Mouse (Mus musculus): ENCODE measurements around the gene Vmn2r72. TPM values are rescaled to one million over a fixed set of nuclear protein-coding genes. Genes with fewer than 3 reads are reported as not detected.

The Vmn2r72 gene
- not detected for total RNA-seq (2021)

DNA sequence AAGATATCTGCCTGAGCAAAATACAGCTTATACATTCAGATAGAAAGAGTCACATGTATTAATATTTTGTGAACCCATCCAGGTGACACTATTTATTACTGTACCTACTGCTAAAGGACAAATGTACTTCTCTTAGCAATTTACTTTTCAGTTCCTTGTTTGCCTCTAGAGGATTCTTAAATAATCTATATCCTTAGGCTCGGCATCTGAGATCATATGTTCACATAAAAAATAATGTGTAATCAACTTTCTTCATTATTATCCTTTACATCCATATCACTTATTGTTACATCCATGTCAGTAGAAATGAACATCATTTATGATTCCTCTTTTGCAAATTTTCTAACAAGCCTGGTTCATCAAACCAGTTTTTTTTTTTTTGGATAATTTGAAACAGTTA is at the start of gene Vmn2r72:
Vmn2r72 (minus strand) TSS at position 101 of the 400 bp plus-strand sequence.
- intact Hi-C loops (cut with DNase I): no loop called here
- DNase-seq: no peak

Other genes starting within 250 kb of the Vmn2r72 start
- gene Vmn2r71, start 192.0 kb downstream of the Vmn2r72 start, total RNA-seq (2021): not detected
- not detected for gene Vmn2r70, start 185.9 kb downstream of the Vmn2r72 start, total RNA-seq (2021)
- not detected for gene Vmn2r73, start 121.2 kb upstream of the Vmn2r72 start, total RNA-seq (2021)
- gene Vmn2r74, start 206.5 kb upstream of the Vmn2r72 start, total RNA-seq (2021): not detected

Data from heart, postnatal 10 days (tissue).